ENCODE assay signal across 7 mouse cellular contexts in the genomic region with DNA sequence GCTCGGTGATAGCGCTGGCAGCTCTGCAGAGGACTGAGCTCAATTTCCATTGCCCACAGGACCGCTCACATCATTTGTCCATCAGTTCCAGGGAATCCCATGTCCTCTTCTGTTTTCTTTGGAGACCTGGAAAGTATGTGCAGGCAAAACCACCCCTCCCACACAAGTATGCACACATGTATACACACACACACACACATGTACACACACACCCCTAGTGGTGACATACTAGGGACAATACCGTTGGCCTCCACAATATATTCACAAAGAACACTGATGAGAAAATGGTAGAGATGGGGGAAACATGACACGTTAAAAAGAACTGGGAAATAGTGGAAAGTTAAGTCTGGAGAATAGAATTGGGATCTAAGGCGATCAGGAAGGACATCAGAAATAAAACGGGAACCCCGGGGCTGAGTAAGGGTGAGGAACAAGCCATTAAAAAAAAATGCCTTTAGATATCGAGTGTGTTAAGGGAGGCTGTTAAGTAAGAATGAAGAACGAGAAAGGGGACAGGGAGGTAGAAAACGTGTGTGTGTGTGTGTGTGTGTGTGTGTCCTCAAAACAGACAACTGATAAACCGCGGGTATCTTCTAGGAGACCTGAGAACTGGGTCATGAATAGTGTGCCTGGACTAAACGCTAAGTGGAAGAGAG. TPM values are rescaled to one million over a fixed set of nuclear protein-coding genes. Genes with fewer than 3 reads are reported as not detected.
A peak's percentile ranks its signal among the peaks of the same experiment; 100 is the strongest.
DNase-seq lines count a peak whose midpoint lies in the region; ATAC-seq and TF ChIP-seq lines count a peak whose summit lies in the region.

No protein-coding gene starts in this region.

- no peak for DNase-seq in lung, postnatal 25 days (ENCODE audit: low spot score)
- no peak for DNase-seq in forebrain, postnatal 0 days
- no peak for DNase-seq in liver, embryonic 14.5 days (ENCODE audit: low read depth in 3 of 3, low spot score in 3 of 3)
- DNase-seq in ovary, adult 18-20 months (ENCODE audit: low spot score), result no peak
- no peak for DNase-seq in right cerebral cortex, adult 18-20 months

- no peaks in the 10 kb centered on the region for H3K9me3 ChIP-seq in lung, embryonic 16.5 days (ENCODE audit: control insufficient read depth, low read length)
- H3K9me3 ChIP-seq in forebrain, postnatal 0 days (ENCODE audit: low read length), result no peaks in the 10 kb centered on the region
- no peaks in the 10 kb centered on the region for H3K9me3 ChIP-seq in liver, embryonic 14.5 days (ENCODE audit: control insufficient read depth, low read length)
- H3K9me3 ChIP-seq in stomach, embryonic 15.5 days, result no peaks in the 10 kb centered on the region

- no peaks in the 10 kb centered on the region for H3K27me3 ChIP-seq in lung, embryonic 16.5 days (ENCODE audit: control insufficient read depth, insufficient read depth, low read depth, low read length)
- no peaks in the 10 kb centered on the region for H3K27me3 ChIP-seq in forebrain, postnatal 0 days (ENCODE audit: insufficient read depth, low read length)
- H3K27me3 ChIP-seq in liver, embryonic 14.5 days (ENCODE audit: control insufficient read depth, insufficient read depth, low read length), result peaks cover 16% of the 10 kb centered on the region
- H3K27me3 ChIP-seq in stomach, embryonic 15.5 days (replicated peaks), result no peaks in the 10 kb centered on the region

- WGBS in lung, embryonic 16.5 days, result 24% methylated on average over 14 of the region's 14 CpGs
- 48% methylated on average over 14 of the region's 14 CpGs for WGBS in forebrain, postnatal 0 days
- 26% methylated on average over 14 of the region's 14 CpGs for WGBS in liver, embryonic 14.5 days (ENCODE audit: insufficient replicate concordance)
- 39% methylated on average over 14 of the region's 14 CpGs for WGBS in stomach, embryonic 15.5 days

- H3K4me3 ChIP-seq in lung, embryonic 16.5 days (ENCODE audit: low read length), result peak overlapping the region; percentile 98
- H3K4me3 ChIP-seq in forebrain, postnatal 0 days (ENCODE audit: low read depth, low read length), result peak overlapping the region; percentile 85; the same call in 1 of the 2 replicates
- H3K4me3 ChIP-seq in liver, embryonic 14.5 days (ENCODE audit: insufficient read depth in 1 of 2, low read depth in 2 of 2, low read length in 2 of 2), result no peak overlapping the region
- H3K4me3 ChIP-seq in stomach, embryonic 15.5 days (replicated peaks), result peak overlapping the region; percentile 68; the same call in 1 of the 2 replicates

- peaks cover 3% of the 10 kb centered on the region; the same call in 1 of the 2 replicates for H3K36me3 ChIP-seq in lung, embryonic 16.5 days (ENCODE audit: control insufficient read depth, insufficient read depth, low read length)
- H3K36me3 ChIP-seq in forebrain, postnatal 0 days (ENCODE audit: insufficient read depth), result no peaks in the 10 kb centered on the region
- H3K36me3 ChIP-seq in liver, embryonic 14.5 days (replicated peaks; ENCODE audit: control insufficient read depth, insufficient read depth, low read depth), result no peaks in the 10 kb centered on the region
- H3K36me3 ChIP-seq in stomach, embryonic 15.5 days, result peaks cover under 1% of the 10 kb centered on the region; the same call in 1 of the 2 replicates

- peak overlapping the region; percentile 64 for H3K4me2 ChIP-seq in lung, embryonic 16.5 days (ENCODE audit: low read depth, low read length)
- H3K4me2 ChIP-seq in forebrain, postnatal 0 days (ENCODE audit: low read depth), result peak overlapping the region; percentile 93
- peak overlapping the region; percentile 97 for H3K4me2 ChIP-seq in liver, embryonic 14.5 days (ENCODE audit: low read depth)
- H3K4me2 ChIP-seq in stomach, embryonic 15.5 days, result peak overlapping the region; percentile 80

- peak overlapping the region; percentile 96 for H3K27ac ChIP-seq in lung, embryonic 16.5 days (ENCODE audit: low read length)
- H3K27ac ChIP-seq in forebrain, postnatal 0 days (ENCODE audit: low read depth, low read length), result peak overlapping the region; percentile 91
- H3K27ac ChIP-seq in liver, embryonic 14.5 days, result no peak overlapping the region
- peak overlapping the region; percentile 84 for H3K27ac ChIP-seq in stomach, embryonic 15.5 days

- TF ChIP-seq EP300 in liver, embryonic 14.5 days (IDR thresholded peaks at IDR 0.05; ENCODE audit: low read depth), result no peak

- H3K9ac ChIP-seq in lung, embryonic 16.5 days (ENCODE audit: low read length), result peak overlapping the region; percentile 96
- H3K9ac ChIP-seq in forebrain, postnatal 0 days, result no peak overlapping the region
- no peak overlapping the region; the same call in 1 of the 2 replicates for H3K9ac ChIP-seq in liver, embryonic 14.5 days (replicated peaks)
- H3K9ac ChIP-seq in stomach, embryonic 15.5 days, result no peak overlapping the region

- peak; percentile 49 for TF ChIP-seq CTCF in forebrain, postnatal 0 days (IDR thresholded peaks at IDR 0.05; ENCODE audit: low read depth)
- 0 out of 2 replicates have a peak, but pooled peaks have one; percentile 35 for TF ChIP-seq CTCF in liver, embryonic 14.5 days (IDR thresholded peaks at IDR 0.05; ENCODE audit: low read depth)

- H3K4me1 ChIP-seq in lung, embryonic 16.5 days (replicated peaks; ENCODE audit: control insufficient read depth, insufficient read depth, low read length), result peaks cover 39% of the 10 kb centered on the region
- H3K4me1 ChIP-seq in forebrain, postnatal 0 days (ENCODE audit: insufficient read depth), result peaks cover 16% of the 10 kb centered on the region
- peaks cover 7 to 24% of the 10 kb centered on the region in 2 experiments for H3K4me1 ChIP-seq in liver, embryonic 14.5 days (replicated peaks; ENCODE audit: control insufficient read depth in 2 of 2, insufficient read depth in 2 of 2, low read length in 1 of 2)
- peaks cover 27% of the 10 kb centered on the region for H3K4me1 ChIP-seq in stomach, embryonic 15.5 days

- ATAC-seq in lung, embryonic 16.5 days (ENCODE audit: low read depth), result no peak
- ATAC-seq in forebrain, postnatal 0 days, result no peak
- no peak for ATAC-seq in liver, embryonic 14.5 days (ENCODE audit: insufficient read depth)
- ATAC-seq in stomach, embryonic 15.5 days (ENCODE audit: insufficient read depth, low FRiP score, low read depth), result no peak

RNA-seq across cellular contexts. Expression of gene Wsb2, which starts 1.3 kb away (rescaled TPM):
- 38.1 and 45.0 TPM in 2 replicates for polyA plus RNA-seq in lung, embryonic 16.5 days (2015; fragmentation: Nextera tagmentation; extraction: Ambion mirVana)
- total RNA-seq in forebrain, postnatal 0 days (2014; rRNA removed), result 296 and 318 TPM in 2 replicates
- polyA plus RNA-seq in forebrain, postnatal 0 days (2015; fragmentation: Nextera tagmentation; extraction: Ambion mirVana), result 292 and 327 TPM in 2 replicates
- polyA plus RNA-seq in liver, embryonic 14.5 days (2012; rRNA removed), result 13.9 and 14.1 TPM in 2 replicates
- 15.3 and 18.5 TPM in 2 replicates for polyA plus RNA-seq in liver, embryonic 14.5 days (2014; fragmentation: Nextera tagmentation; extraction: Ambion mirVana)
- polyA plus RNA-seq in stomach, embryonic 15.5 days (2015; fragmentation: Nextera tagmentation; extraction: Ambion mirVana), result 73.9 and 78.0 TPM in 2 replicates

RNA-seq across cellular contexts. Expression of gene Rfc5, which starts 33.1 kb away (rescaled TPM):
- polyA plus RNA-seq in lung, embryonic 16.5 days (2015; fragmentation: Nextera tagmentation; extraction: Ambion mirVana), result 111 and 116 TPM in 2 replicates
- total RNA-seq in forebrain, postnatal 0 days (2014; rRNA removed), result 21.3 and 29.0 TPM in 2 replicates
- 28.7 and 30.2 TPM in 2 replicates for polyA plus RNA-seq in forebrain, postnatal 0 days (2015; fragmentation: Nextera tagmentation; extraction: Ambion mirVana)
- 17.8 and 24.1 TPM in 2 replicates for polyA plus RNA-seq in liver, embryonic 14.5 days (2012; rRNA removed)
- 52.2 and 58.0 TPM in 2 replicates for polyA plus RNA-seq in liver, embryonic 14.5 days (2014; fragmentation: Nextera tagmentation; extraction: Ambion mirVana)
- polyA plus RNA-seq in stomach, embryonic 15.5 days (2015; fragmentation: Nextera tagmentation; extraction: Ambion mirVana), result 76.8 and 106 TPM in 2 replicates

RNA-seq across cellular contexts. Expression of gene Vsig10, which starts 36.9 kb away (rescaled TPM):
- 18.2 and 20.0 TPM in 2 replicates for polyA plus RNA-seq in lung, embryonic 16.5 days (2015; fragmentation: Nextera tagmentation; extraction: Ambion mirVana)
- total RNA-seq in forebrain, postnatal 0 days (2014; rRNA removed), result 1.0 and 1.4 TPM in 2 replicates
- polyA plus RNA-seq in forebrain, postnatal 0 days (2015; fragmentation: Nextera tagmentation; extraction: Ambion mirVana), result 0.77 and 1.4 TPM in 2 replicates
- 0.84 and 1.2 TPM in 2 replicates for polyA plus RNA-seq in liver, embryonic 14.5 days (2012; rRNA removed)
- polyA plus RNA-seq in liver, embryonic 14.5 days (2014; fragmentation: Nextera tagmentation; extraction: Ambion mirVana), result 0.60 and 1.5 TPM in 2 replicates
- 19.9 and 20.1 TPM in 2 replicates for polyA plus RNA-seq in stomach, embryonic 15.5 days (2015; fragmentation: Nextera tagmentation; extraction: Ambion mirVana)

RNA-seq across cellular contexts. Expression of gene Ksr2, which starts 58.0 kb away (rescaled TPM):
- polyA plus RNA-seq in lung, embryonic 16.5 days (2015; fragmentation: Nextera tagmentation; extraction: Ambion mirVana), result 0.09 and 0.30 TPM in 2 replicates
- 6.8 and 9.2 TPM in 2 replicates for total RNA-seq in forebrain, postnatal 0 days (2014; rRNA removed)
- polyA plus RNA-seq in forebrain, postnatal 0 days (2015; fragmentation: Nextera tagmentation; extraction: Ambion mirVana), result 2.5 and 5.4 TPM in 2 replicates
- polyA plus RNA-seq in liver, embryonic 14.5 days (2012; rRNA removed), result 0.01 and 0.02 TPM in 2 replicates
- 0.04 TPM in 1 of 2 replicates, not detected in the other for polyA plus RNA-seq in liver, embryonic 14.5 days (2014; fragmentation: Nextera tagmentation; extraction: Ambion mirVana)
- 0.44 and 0.73 TPM in 2 replicates for polyA plus RNA-seq in stomach, embryonic 15.5 days (2015; fragmentation: Nextera tagmentation; extraction: Ambion mirVana)

Comparison
In these comparisons a context has a peak if more than half of its experiments do, and no peak if none do; other contexts are left out.
1. H3K4me3 ChIP-seq: peak in lung, embryonic 16.5 days (single experiment), forebrain, postnatal 0 days (single experiment) and stomach, embryonic 15.5 days (single experiment); none in liver, embryonic 14.5 days (0 of 2).
2. Peak in every context shown above with its lines, with median percentiles within 50 percentile points of each other: H3K4me2 ChIP-seq.